Mouse (Mus musculus): ENCODE measurements around the gene Timm44.

DNA sequence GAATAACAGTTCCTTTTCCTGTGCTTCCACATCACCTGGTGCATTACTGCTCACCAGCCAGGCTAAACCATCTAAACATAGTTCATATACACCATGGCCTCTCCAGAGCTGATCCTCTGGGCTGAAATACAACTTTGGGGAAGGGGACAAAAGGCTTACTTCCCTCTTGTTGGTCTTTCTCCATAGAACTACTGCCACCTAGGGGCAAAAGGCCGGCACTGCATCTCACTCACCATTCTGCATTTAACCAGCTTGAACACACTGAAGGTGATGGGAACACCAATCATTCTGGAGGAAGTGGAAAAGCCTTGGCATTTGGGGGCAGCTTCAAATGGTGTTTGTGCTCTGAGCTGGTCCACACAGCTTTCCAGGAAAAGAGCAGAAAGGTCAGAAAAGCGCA lies 46.8 kb upstream of the Timm44 start:
- TF ChIP-seq CHD2 (IDR thresholded peaks at IDR 0.05; ENCODE audit: low read depth, low read length) (no peak), MAFK (IDR thresholded peaks at IDR 0.05; ENCODE audit: insufficient read depth, low read depth, low read length) (no peak)
